16 mouse cellular contexts compared by ENCODE assay signal in genomic region chr5:16056795-16057194, GRCm38 (mm10).
DNase-seq lines count a peak whose midpoint lies in the region; ATAC-seq lines count a peak whose summit lies in the region.
"Had no signal": no experiment of that assay in that cellular context is flagged by ENCODE, and none has a peak within 500 bp of the region (broad histone marks: within the 10 kb centered on the region; RNA-seq: fewer than 3 reads in every experiment).

No protein-coding gene starts in this region.

- H3K4me1 ChIP-seq in hindbrain, embryonic 16.5 days (ENCODE audit: control insufficient read depth, insufficient read depth, low read depth, low read length) = no peaks in the 10 kb centered on the region
- 0 out of 2 replicates have a peak, but pooled peaks cover 4% of the 10 kb centered on the region for H3K4me1 ChIP-seq in hindbrain, embryonic 13.5 days (replicated peaks)
- H3K4me1 ChIP-seq: embryonic facial prominence, embryonic 12.5 days; limb, embryonic 12.5 days; neural tube, embryonic 15.5 days had no signal

- WGBS in hindbrain, embryonic 16.5 days = 42% methylated on average over 2 of the region's 2 CpGs
- 58% methylated on average over 2 of the region's 2 CpGs for WGBS in hindbrain, embryonic 13.5 days

- no peaks in the 10 kb centered on the region for H3K27me3 ChIP-seq in hindbrain, embryonic 16.5 days (replicated peaks; ENCODE audit: control insufficient read depth, insufficient read depth, low read length)
- no peaks in the 10 kb centered on the region for H3K27me3 ChIP-seq in hindbrain, embryonic 13.5 days
- H3K27me3 ChIP-seq: embryonic facial prominence, embryonic 12.5 days; limb, embryonic 12.5 days; neural tube, embryonic 15.5 days had no signal

- H3K4me2 ChIP-seq in hindbrain, embryonic 16.5 days (ENCODE audit: low read length) = no peak overlapping the region
- H3K4me2 ChIP-seq in hindbrain, embryonic 13.5 days = no peak overlapping the region
- H3K4me2 ChIP-seq: embryonic facial prominence, embryonic 12.5 days; limb, embryonic 12.5 days; neural tube, embryonic 15.5 days had no signal

- intact Hi-C loops in heart, postnatal 25 days (cut with DNase I) = no loop called here

- H3K27ac ChIP-seq in hindbrain, embryonic 16.5 days (ENCODE audit: low read depth, low read length) = no peak overlapping the region
- no peak overlapping the region for H3K27ac ChIP-seq in hindbrain, embryonic 13.5 days
- H3K27ac ChIP-seq: embryonic facial prominence, embryonic 12.5 days; limb, embryonic 12.5 days; macrophage; neural tube, embryonic 15.5 days had no signal

- peak; percentile 64; the same call in 1 of the 2 replicates for ATAC-seq in hindbrain, embryonic 16.5 days
- ATAC-seq in hindbrain, embryonic 13.5 days (ENCODE audit: low FRiP score) = no peak
- ATAC-seq: intestine, embryonic 16.5 days; liver, postnatal 0 days; midbrain, embryonic 16.5 days had no signal

- no peaks in the 10 kb centered on the region for H3K36me3 ChIP-seq in hindbrain, embryonic 16.5 days (ENCODE audit: control insufficient read depth, insufficient read depth, low read length)
- H3K36me3 ChIP-seq in hindbrain, embryonic 13.5 days = no peaks in the 10 kb centered on the region
- H3K36me3 ChIP-seq: embryonic facial prominence, embryonic 12.5 days; limb, embryonic 12.5 days; neural tube, embryonic 15.5 days had no signal

- H3K9ac ChIP-seq in hindbrain, embryonic 16.5 days (ENCODE audit: low read depth, low read length) = no peak overlapping the region
- no peak overlapping the region for H3K9ac ChIP-seq in hindbrain, embryonic 13.5 days
- H3K9ac ChIP-seq: embryonic facial prominence, embryonic 12.5 days; limb, embryonic 12.5 days; liver, postnatal 0 days; neural tube, embryonic 15.5 days had no signal

- H3K4me3 ChIP-seq in hindbrain, embryonic 16.5 days (ENCODE audit: low read length) = no peak overlapping the region
- H3K4me3 ChIP-seq in hindbrain, embryonic 13.5 days = no peak overlapping the region
- H3K4me3 ChIP-seq: embryonic facial prominence, embryonic 12.5 days; limb, embryonic 12.5 days; neural tube, embryonic 15.5 days had no signal

- peak; percentile 57 for DNase-seq in NIH3T3 (ENCODE audit: low read depth)
- peak; percentile 26 for DNase-seq in cerebellum, adult 8-10 months
- DNase-seq in layer of hippocampus, adult 9-10 months (ENCODE audit: low spot score) = peak; percentile 17
- no peak for DNase-seq in left cerebral cortex, adult 8-10 months (ENCODE audit: low spot score in 2 of 2)
- no peak for DNase-seq in heart, postnatal 25 days (ENCODE audit: low spot score)
- DNase-seq: heart, adult 18-20 months; heart, postnatal 14 days; liver, postnatal 0 days had no signal

- H3K9me3 ChIP-seq in hindbrain, embryonic 16.5 days (ENCODE audit: control insufficient read depth, low read length) = no peaks in the 10 kb centered on the region
- H3K9me3 ChIP-seq in hindbrain, embryonic 13.5 days = no peaks in the 10 kb centered on the region
- H3K9me3 ChIP-seq: embryonic facial prominence, embryonic 12.5 days; limb, embryonic 12.5 days; neural tube, embryonic 15.5 days had no signal

Comparison
In these comparisons a context has a peak if more than half of its experiments do, and no peak if none do; other contexts are left out.
1. DNase-seq: peak in NIH3T3 (single experiment), cerebellum, adult 8-10 months (single experiment) and layer of hippocampus, adult 9-10 months (single experiment); none in left cerebral cortex, adult 8-10 months (0 of 2) and heart, postnatal 25 days (single experiment).